Mouse (Mus musculus) cerebellum, adult 18-20 months (tissue): ENCODE data around the gene Gdf3.
"Not testable (repeated sequence)": the region's sequence is repeated elsewhere in the genome, so short reads cannot be mapped to it uniquely, and the experiment has no call there.

Experiments used
- DNase-seq, 2 experiments: peaks; one replicate each; pipeline ENCODE4 v3.0.0; 2021

The Gdf3 gene

DNA sequence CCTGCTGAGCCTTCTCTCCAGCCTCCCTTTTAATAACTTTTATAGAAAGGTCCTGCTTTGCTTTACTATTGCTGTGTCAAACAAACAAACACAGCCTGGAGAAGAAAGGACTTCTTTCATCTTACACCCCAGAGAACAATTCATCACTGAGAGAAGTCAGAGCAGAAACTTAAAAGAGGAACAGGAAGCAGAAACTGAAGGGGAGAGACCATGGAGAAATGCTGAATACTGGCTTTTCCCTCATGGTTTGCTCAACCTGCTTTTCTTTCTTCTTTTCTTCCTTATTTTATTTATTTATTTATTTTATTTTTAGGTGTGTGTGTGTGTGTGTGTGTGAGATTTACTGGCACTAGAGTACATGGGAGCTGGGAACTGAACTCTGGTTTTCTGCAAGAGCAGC lies 5.6 kb downstream of the Gdf3 start:
- no peak for DNase-seq

DNA sequence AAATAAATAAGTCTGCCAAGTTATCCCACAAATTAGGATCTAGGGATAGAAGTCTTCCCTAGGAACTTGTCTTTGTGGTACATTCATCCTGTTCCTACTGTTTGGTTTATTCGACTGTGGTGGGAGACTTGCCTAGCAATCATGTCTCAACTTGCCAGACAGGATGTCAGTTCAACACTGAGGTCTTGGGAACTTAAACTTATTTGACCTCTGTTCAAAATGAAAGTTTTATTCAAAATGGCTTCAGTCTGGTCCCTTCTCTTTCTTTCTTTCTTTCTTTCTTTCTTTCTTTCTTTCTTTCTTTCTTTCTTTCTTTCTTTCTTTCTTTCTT lies 6.9 kb downstream of the Gdf3 start:
- DNase-seq = no peak

DNA sequence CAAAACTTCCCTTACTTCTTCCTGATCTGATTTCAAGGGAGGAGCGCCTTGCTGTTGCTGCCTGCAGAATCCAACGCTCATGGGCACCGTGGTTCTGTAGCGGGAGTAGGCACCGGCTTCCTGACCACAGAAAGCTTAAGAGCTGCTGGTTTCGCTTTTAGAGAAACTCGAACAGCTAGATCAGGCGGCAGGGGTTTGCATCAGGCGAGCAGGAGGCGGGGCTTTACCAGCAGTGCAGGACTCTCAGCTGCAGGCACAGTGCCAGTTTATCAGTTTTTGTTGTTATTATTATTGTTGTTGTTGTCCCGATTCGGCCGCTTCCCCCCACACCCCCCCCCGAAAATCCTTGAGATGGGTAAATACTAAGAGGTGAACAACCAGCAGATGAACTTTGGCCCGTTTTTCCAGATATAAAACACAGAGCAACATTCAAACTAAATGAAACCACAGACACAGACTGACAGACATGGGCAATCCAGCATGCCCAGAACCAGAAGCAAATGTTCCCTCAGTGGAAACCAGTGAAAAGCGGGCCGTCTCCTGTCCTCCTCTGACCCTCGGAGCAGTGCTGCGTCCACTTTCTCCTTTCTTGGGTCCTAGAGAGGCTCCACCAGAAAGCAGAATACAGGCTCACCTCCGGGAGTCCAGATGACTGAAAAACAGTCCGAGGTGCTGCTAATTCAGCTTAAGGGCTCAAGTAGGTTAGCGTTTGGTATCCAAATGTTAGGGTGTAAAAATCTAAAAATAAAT lies 7.5 kb downstream of the Gdf3 start, which contains the start of gene Apobec1:
Gene Apobec1, minus strand, starts transcription at position 203 of the 750 bp plus-strand sequence.
- DNase-seq = peak; percentile 13 to 24

DNA sequence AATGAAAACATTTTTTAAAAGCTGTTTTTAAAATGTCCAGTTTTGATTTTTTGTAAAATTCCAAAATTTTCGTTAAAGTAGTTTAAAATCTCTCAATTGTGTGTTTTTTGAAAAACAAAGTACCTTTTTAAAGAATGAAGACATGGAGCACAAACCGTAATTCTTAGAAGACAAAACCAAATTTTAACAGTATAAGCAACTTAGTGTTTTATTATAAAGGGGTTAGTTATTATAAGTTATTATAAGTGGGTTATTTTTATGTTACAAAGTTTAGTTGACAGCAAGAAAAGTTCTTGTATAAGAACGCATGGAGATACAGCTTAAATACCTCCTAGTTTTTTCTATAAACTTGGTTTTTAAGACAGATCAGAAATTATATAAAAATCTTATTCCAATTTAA lies 8.3 kb downstream of the Gdf3 start:
- DNase-seq = no peak

GRCm38 (mm10) chr6:122601031-122601430 lies 8.9 kb downstream of the Gdf3 start:
- DNase-seq = no peak

GRCm38 (mm10) chr6:122600066-122600646 lies 9.7 kb downstream of the Gdf3 start:
- no peak for DNase-seq

- DNase-seq = no peak
Observed at GRCm38 (mm10) chr6:122599054-122599737, 10.7 kb downstream of the Gdf3 start.

- no peak for DNase-seq
Observed at GRCm38 (mm10) chr6:122598436-122598835, 11.5 kb downstream of the Gdf3 start.

DNA sequence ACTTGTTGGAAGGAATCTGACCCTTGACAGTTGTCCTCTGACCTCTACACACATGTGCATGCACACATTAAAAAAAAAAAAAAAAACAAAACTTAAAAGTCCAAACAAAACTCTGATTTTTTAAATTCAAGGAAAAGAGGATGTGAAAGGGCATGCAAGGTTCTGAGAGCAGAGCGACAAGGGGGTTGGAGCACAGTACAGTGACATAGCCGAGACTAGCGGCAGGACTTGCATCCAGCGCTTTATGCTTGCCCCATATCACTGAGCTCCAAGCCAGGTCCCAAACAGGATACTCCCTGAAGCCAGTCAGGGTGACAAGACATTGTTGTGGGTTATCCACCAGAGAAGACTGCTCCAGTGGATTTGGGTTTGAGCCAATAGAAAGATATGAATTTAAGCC lies 11.9 kb downstream of the Gdf3 start:
- DNase-seq = no peak

DNA sequence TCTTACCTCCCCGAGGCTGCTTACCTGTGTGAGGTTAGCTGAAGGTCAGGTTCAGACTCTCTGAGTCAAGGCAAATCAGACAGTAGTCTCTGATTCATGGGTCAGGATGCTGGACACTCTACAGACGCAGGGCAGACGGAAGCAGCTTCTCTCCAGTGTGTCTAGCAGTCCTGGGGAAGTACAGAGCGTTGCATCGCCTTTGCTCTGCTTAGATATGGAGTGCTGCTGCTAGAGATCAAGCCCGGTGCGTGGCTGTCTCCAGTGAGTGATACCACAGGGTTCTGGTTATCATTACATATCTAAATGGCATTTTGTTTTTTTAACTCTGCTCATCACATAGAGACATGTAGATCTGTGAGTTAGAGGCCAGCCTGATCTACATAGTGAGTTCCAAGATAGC lies 13.3 kb downstream of the Gdf3 start:
- no peak for DNase-seq

- no peak for DNase-seq
Observed at GRCm38 (mm10) chr6:122595637-122596036, 14.2 kb downstream of the Gdf3 start.

DNA sequence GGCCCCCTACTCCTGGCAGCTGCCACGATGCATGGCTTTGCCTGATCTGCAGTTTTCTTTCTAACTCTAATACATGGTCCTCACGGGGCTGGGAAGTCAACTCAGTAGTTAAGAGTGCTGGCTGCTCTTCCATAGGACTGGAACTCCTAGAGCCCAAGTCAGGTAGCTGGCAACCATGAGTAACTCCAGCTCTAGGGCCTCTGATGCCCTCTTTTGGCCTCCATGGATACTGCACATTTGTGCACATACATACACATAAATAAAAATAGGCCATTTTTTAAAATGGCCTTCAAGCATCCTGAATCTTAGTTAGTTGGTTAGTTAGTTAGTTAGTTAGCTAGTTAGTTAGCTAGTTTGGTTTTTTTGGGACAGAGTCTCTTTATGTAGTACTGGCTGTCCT lies 17.0 kb downstream of the Gdf3 start:
- DNase-seq = no peak

DNA sequence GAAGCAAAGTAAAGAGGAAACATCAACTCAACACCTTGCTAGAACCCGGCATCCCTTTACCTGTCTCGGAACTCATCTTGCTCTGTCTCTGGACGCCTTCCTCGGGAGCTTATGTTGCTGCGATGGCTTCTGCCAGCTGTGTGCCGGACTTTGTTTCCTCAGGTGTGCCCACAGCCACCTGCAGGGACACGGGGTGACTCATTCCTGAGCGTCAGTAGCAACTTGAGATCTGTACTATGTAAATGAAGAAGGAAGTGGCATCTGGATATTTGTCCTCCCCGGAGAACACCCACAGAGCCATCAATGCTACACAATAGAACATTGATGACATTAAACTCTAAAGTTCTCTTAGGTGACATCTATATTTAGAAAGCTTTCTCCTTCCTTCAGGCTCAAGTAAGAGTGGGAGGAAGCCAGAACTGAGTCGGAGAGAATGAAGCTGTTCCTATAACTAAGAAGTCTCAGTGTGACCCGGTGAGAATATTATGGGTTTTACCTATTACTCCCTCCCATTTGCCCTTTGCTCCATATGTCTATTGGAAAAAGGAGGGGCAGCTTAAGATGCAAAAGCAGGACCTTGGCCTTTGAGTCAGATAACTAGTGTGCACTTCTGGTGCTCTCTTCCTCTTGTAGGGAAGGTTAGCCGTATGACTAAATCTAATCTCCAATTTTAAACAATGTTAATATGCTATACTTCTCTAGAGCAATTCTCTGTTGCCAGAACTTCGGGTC lies 18.7 kb downstream of the Gdf3 start:
- DNase-seq = no peak

- no peak for DNase-seq
Observed at GRCm38 (mm10) chr6:122579086-122579485, 30.8 kb downstream of the Gdf3 start.

GRCm38 (mm10) chr6:122577030-122577429 lies 32.9 kb downstream of the Gdf3 start:
- DNase-seq = no peak

DNA sequence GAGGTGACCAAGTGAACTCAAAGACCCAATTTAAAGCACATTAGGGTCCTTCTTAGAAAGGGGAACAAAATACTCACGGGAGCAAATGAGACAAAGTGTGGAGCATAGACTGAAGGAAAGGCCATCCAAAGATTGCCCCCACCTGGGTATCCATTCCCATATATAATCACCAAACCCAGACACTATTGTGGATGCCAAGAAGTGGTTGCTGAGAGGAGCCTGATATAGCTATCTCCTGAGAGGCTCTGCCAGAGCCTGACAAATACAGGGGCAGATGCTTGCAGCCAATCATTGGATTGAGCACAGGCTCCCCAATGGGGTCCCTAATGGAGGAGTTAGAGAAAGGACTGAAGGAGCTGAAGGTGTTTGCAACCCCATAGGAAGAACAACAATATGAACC lies 34.9 kb downstream of the Gdf3 start:
- DNase-seq = not testable (repeated sequence)

DNA sequence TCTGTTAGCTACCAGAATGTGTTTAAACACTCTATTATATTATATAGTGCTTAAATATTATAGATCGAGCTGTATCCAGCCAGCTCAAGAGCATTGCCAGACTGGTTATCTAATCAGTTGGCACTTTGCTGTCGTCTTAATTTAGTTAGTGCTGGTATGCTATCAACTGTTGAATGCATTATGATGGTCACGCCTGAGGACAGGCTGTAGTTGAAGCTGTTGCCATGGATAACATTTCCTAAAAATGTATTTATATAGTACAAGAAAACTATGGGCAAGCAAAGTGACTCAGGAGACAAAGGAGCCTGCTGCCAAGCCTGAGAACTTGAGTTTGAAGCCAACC lies 38.3 kb downstream of the Gdf3 start:
- DNase-seq = no peak

- DNase-seq = no peak
Observed at GRCm38 (mm10) chr6:122570695-122571616, 38.9 kb downstream of the Gdf3 start.

DNA sequence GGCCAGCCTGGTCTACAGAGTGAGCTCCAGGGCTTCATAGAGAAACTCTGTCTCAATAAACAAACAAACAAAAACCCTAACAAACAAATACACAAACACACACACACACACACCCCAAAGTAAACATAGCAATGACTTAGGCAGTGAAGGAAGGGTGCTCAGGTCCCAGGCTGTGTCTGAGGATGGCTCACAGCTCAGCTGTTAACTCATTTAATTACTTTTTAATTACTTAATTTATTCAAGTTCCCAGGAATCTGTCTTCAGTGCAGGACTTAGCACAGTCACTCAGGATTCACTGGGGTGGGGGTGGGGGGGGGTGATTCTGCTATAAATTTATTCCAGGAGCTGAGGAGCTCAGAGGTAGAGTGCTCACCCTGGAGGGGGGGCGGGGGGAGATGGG lies 40.1 kb downstream of the Gdf3 start:
- DNase-seq = no peak

DNA sequence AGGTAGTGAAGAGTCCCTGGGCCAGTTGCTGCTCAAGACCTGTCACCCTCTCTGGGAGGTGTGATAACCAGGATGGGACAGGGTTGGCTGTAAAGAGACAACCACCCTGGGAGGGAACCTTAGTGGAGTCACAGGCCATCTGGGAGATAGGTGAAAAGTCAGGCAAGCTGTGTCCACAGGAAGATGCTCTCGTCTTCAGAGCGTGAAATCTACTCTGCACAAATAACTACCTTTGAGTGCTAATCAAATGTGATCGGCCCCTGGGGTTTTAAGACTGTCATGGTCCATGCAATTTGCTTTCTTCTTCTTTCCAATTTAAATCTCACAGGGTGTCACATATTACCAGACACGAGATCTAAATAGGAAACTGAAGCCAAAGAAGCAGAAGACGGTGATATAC lies 40.8 kb downstream of the Gdf3 start:
- DNase-seq = no peak

- DNase-seq = no peak
Observed at GRCm38 (mm10) chr6:122565070-122565784, 44.7 kb downstream of the Gdf3 start.

- DNase-seq = peak; percentile 39 to 54
Observed at GRCm38 (mm10) chr6:122562463-122562862, 47.4 kb downstream of the Gdf3 start.
